Mouse (Mus musculus) thymus, postnatal 14 days (tissue): ENCODE measurements around the gene Gm3417.
A peak's percentile ranks its signal among the peaks of the same experiment; 100 is the strongest.
"Not testable (repeated sequence)": the region's sequence is repeated elsewhere in the genome, so short reads cannot be mapped to it uniquely, and the experiment has no call there.

ENCODE experiments used
- DNase-seq: peaks from one replicate; pipeline ENCODE4 v3.0.0; 2021

The Gm3417 gene

GRCm38 (mm10) chr17:14978362-14979038, at the start of gene Gm3417, which contains the start of gene 9030025P20Rik:
Gene Gm3417, minus strand, starts transcription at chr17:14978790.
Gene 9030025P20Rik, plus strand, starts transcription at chr17:14978468.
- not testable (repeated sequence) for DNase-seq

- DNase-seq: not testable (repeated sequence)
Measured at GRCm38 (mm10) chr17:15025513-15025912, 46.9 kb upstream of the Gm3417 start.

- not testable (repeated sequence) for DNase-seq
Measured at GRCm38 (mm10) chr17:15024502-15025193, 46.1 kb upstream of the Gm3417 start.

- not testable (repeated sequence) for DNase-seq
Measured at GRCm38 (mm10) chr17:15023878-15024492, 45.4 kb upstream of the Gm3417 start.

- peak; percentile 3 for DNase-seq
Measured at GRCm38 (mm10) chr17:15021503-15022220, 43.1 kb upstream of the Gm3417 start.

GRCm38 (mm10) chr17:15009706-15010413, 31.3 kb upstream of the Gm3417 start, which contains the start of gene Gm3435:
Gene Gm3435, plus strand, starts transcription at chr17:15010176.
- not testable (repeated sequence) for DNase-seq

- DNase-seq: not testable (repeated sequence)
Measured at GRCm38 (mm10) chr17:15009088-15009487, 30.5 kb upstream of the Gm3417 start.

GRCm38 (mm10) chr17:15000047-15000446, 21.5 kb upstream of the Gm3417 start:
- not testable (repeated sequence) for DNase-seq

GRCm38 (mm10) chr17:14994140-14994539, 15.6 kb upstream of the Gm3417 start:
- DNase-seq: not testable (repeated sequence)

GRCm38 (mm10) chr17:14993139-14993832, 14.7 kb upstream of the Gm3417 start:
- DNase-seq: not testable (repeated sequence)

GRCm38 (mm10) chr17:14992522-14993138, 14.0 kb upstream of the Gm3417 start:
- not testable (repeated sequence) for DNase-seq

GRCm38 (mm10) chr17:14990116-14990702, 11.6 kb upstream of the Gm3417 start:
- DNase-seq: not testable (repeated sequence)

- not testable (repeated sequence) for DNase-seq
Measured at GRCm38 (mm10) chr17:14977718-14978361, 750 bp downstream of the Gm3417 start.

- not testable (repeated sequence) for DNase-seq
Measured at GRCm38 (mm10) chr17:14968373-14968913, 10.1 kb downstream of the Gm3417 start.

- not testable (repeated sequence) for DNase-seq
Measured at GRCm38 (mm10) chr17:14961557-14962154, 16.9 kb downstream of the Gm3417 start.

GRCm38 (mm10) chr17:14960951-14961556, 17.5 kb downstream of the Gm3417 start, which contains the start of gene Phf10:
Gene Phf10, minus strand, starts transcription at chr17:14961273.
- peak; percentile 56 for DNase-seq

GRCm38 (mm10) chr17:14960520-14960919, 18.1 kb downstream of the Gm3417 start:
- DNase-seq: peak; percentile 59

- DNase-seq: peak; percentile 30
Measured at GRCm38 (mm10) chr17:14959979-14960378, 18.6 kb downstream of the Gm3417 start.
